Mouse (Mus musculus) c-Kit-positive CD71-positive TER-119-positive erythroid progenitor cells, embryonic 14.5 days (primary cell): ENCODE results near the gene Hspb8.

ENCODE experiments used
- DNase-seq: peaks from one replicate; pipeline ENCODE4 v3.0.0-alpha.2; 2013; ENCODE audit warnings: low spot score

Gene Hspb8

GRCm38 (mm10) chr5:116422699-116423201 is at the start of gene Hspb8:
Hspb8 (minus strand) TSS chr5:116422864.
- no peak for DNase-seq

DNA sequence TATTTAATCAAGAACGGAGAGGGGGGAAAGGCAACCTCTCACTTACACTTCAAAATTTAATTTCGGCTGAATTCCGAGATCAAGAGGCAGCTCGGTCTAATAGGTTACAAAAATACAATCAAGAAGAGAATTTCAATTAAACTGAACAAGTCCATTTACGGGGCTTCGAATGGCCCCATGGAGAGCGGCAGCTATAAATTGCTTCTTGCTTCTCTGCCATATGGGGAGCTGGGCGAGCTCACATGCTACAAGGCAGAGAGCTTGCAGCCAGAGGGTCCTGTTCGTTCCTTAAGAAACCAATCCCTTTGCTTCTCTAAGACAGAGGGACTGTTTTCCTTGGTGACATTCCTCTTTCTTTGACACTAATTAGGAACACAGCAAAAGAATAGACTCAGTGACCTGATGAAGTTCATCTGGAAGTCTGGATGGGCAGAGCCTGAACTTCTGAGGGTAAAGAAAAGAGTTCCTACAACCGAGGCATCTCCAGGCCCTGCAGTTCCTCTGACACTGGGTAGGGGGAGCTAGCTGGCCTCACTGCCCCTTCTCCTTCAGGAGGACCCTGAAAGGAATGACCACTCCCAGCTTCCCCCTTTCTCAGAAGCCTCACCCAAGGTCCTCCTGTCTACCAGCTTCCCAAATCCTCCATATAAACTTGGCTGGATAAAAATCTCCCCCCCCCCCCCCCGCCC is 38.8 kb upstream of the Hspb8 start:
- no peak for DNase-seq

DNA sequence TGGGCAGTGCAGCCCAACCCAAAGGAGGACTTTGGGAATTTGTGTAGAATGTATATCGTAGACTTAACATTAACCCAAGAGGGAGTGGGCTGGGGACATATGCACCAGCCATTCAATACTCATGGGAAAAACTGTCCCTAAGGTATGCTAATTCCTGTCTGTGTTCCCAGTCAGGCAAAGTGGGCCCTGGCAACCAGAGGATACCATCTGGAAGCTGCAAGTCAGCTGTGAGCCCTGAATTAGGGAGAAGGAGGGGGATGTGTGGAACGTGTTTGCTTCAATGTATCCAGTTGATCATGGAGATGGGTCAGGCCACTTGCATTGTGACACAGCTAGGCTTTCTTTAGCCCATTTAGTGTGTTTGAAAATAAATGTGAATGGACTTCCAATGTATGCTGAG is 37.3 kb upstream of the Hspb8 start:
- DNase-seq: no peak

- DNase-seq: no peak
These were observed 35.1 kb upstream of the Hspb8 start for GRCm38 (mm10) chr5:116457791-116458190.

DNA sequence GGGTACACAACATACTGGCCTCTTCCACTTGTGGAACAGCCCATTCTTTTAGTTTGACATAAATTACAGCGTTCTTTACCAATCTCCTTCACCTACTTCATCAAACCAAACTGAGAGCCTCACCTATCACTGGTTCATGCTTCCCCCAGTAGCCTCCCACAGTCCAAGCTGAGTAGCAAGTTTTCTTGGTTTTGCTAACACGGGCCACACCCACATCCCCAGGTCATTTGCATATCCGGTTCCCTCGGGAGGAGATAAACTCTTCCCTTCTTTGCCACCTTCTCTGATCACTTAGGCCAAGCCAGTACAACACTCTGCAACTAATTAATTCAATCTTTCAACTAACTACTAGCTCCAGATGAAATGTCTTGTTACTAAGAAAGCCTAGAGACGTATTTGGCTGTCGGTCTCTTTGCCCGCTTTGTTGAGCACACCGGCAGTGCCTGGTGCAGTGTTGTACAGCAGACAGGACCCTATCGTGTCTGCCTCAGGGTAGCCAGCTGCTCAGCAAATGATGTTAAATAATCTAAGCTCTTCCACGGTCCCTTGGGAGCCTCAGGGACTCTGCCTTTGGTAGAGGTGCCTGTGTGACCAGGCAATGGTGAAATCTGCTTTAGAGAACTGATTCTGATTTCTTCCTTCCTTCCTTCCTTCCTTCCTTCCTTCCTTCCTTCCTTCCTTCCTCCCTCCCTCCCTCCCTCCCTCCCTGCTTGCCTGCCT is 34.3 kb upstream of the Hspb8 start:
- no peak for DNase-seq

DNA sequence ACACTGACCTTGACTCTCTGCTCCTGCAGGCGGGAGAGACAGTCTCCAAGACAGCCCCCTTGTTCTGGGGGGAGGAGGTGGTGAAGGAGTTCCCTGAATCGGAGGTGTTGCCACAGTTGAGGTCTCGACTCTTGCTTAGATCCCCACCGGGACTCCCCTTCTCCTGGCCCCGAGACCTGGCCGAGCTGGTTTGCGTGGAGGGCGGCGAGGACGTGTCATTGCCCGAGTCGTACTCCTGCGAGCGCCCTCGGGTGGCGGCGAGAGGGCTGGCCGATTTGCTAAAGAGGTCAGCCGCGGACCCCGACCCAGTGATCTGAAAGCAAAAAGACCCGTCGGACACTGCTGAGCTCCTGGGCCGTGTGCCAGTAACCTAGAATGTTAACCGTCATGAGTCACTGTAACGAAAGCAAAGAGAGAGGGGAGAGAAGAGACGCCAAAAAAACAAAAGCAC is 30.8 kb upstream of the Hspb8 start:
- DNase-seq: no peak

DNA sequence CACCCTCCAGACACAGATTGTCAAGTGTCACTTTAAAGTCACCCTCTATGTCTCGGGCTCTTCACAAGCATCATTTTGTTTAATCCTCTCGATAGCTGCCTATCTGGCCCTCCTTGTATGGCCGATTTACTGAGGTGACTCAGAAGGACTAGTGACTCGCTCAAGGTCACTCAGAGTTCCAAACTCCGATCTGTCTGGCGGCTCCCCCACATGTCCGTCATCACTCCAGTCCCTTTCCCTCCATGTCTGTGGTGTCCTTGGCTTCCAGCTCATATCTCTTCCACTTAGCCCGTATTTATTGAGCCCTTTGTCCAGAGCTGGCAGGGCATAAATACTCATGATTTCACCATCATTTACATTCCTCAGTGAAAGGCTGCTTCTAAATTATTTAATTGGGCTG is 28.2 kb upstream of the Hspb8 start:
- DNase-seq: no peak

GRCm38 (mm10) chr5:116449522-116450225 is 27.0 kb upstream of the Hspb8 start:
- DNase-seq: no peak

DNA sequence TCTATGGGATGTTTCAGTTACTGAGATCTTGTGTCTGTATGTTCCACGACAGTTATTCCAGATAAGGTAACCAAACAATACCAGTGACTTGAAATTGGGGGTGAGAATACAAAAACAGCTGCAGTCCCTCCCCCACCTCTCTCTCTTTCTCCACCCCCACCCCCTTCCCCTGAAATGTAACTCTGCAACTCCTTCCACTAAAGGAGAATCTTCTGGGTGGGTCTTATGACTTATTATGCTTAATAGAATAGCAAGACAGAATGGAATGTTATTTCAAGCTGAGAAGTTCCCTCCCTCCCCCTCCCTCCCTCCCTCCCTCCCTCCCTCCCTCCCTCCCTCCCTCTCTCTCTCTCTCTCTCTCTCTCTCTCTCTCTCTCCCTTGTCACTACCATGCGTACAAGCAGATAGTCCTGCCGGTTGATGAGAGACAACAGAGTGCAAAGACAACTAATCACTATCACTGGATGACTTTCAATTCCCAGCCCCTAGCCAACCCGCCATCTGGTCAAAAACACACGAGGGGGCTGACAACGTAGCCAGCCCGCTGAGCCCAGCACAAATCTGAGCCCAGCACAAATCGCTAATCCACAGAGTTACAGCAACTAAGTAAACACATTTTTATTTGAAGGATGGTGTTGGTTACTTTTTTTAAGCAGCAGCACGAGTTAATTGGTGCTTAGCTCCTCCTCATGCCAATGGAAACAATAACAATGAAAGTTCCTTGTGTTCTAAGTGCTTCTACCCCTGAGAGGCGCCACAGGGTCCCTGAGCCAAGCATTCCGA is 25.9 kb upstream of the Hspb8 start:
- DNase-seq: no peak

DNA sequence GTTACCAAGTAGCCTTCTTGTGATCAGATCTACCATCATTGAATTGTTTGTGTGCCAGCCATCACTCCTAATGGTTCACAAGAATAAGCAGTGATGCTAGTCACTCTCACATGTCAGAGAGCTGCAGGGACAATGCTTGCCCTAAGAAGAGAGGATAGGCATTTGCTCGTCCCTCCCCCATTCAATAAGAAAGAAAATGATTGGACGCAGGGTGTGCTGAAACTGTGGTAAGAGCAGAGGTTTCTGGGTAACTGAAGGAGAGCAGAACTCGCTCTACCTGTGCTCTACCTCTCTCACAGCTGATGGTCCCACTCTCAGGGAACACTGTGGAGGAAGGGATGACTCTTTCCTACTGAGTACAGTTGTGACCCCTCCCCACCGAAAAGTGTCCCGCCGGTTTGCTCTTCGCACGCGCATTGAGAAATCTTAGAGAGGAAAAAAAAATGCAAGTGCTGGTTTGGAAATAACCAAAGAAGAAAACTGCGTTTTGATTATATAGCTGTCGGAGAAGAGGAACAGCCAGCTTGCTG is 25.2 kb upstream of the Hspb8 start:
- DNase-seq: no peak

GRCm38 (mm10) chr5:116446552-116446951 is 23.9 kb upstream of the Hspb8 start:
- DNase-seq: no peak

GRCm38 (mm10) chr5:116445634-116446367 is 23.1 kb upstream of the Hspb8 start:
- no peak for DNase-seq

DNA sequence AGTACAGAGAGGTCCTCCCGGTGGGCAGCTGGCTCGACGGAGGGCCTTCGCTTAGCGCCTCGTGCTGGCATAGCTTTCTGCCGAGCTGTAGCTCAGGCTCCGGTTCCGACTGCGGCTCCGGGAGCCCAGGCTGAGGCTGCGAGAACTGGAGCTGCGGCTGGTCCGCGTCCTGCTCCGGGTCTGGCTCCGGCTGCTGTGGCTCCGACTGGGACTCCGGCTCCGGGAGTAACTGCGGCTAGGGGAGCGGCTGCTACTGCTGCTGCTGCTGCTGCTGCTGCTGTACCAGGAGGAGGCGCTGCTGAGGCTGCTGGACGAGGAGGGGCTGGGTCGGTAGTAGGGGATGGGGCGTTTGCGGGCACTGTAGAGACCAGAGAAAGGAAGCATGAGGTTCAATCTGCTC is 21.9 kb upstream of the Hspb8 start:
- DNase-seq: no peak

DNA sequence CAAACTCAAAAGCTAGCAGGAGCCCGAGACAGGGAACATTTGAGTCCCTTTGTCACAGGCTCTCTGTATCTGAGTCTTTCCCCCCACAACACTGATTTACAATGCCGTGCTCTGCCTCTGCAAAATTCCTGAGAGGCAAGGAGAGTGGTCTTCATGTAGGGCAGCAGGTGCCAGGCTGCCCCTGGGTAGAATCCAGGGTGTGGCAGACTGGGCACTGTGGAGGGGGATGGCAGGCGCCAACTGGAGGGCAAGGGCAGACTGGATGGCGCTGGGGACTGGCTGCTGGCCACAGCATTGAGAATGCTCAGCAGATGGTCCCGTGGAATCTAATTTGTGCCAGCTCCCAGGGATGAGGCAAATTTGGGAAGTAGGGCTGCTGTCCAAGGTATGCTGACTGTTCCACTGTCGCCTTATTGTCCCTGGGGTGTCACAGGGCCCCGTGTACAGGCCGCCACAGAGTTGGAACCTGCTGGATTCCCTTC is 20.8 kb upstream of the Hspb8 start:
- no peak for DNase-seq

DNA sequence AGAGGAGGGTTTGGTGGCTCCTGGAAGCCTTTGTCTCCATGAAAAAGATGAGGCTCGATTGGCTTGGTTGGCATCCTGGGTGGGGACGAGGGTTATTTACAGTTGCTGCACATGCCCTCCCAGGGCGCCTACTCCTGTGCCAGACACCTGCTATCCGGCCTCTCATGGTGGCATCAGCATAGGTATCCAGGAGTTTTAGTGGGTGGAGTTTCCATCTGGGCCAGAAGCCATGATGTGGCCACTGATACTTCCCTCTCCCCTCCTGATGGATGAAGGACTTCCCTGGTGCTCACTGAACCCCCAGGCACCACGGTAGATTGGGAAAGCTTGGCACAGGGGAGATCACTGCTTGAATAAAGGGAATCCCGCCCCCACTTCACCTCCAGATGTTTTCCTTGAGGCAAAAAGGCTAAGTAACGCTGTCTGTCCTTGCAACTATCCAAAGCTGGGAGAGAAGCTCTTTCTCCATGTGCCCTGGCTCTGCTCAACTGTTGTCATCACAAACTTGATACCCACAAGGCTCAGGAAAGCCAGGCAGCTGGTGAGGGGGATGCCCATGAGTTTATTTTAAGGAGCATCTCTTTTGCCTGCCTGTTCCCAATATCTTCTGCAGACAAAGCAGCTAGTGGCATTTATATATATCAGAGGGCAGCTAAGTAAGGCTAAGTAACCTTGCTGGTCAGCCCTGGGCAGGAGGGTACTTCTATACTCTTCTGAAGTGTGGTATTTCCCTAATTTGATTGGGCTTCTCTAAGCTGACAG is 20.2 kb upstream of the Hspb8 start:
- no peak for DNase-seq

DNA sequence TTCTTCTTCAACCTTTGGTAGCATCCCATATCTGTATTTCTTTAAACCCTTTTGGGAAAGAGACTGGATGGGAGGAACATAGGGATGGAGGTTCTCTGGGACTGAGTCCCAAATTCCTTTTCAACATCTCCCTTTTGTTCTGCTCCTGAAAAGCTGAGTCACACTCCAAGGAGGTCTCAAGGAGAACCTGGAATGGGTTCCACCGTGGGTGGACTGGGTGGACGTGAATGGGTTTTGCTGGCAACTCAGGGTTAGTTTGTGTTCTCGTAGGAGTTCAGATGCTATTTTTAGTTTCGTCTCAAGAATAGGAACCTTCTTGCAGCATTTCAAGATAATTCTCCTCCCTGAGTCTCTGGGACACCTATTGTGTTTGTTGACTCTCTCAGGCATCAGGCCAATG is 17.6 kb upstream of the Hspb8 start:
- no peak for DNase-seq

DNA sequence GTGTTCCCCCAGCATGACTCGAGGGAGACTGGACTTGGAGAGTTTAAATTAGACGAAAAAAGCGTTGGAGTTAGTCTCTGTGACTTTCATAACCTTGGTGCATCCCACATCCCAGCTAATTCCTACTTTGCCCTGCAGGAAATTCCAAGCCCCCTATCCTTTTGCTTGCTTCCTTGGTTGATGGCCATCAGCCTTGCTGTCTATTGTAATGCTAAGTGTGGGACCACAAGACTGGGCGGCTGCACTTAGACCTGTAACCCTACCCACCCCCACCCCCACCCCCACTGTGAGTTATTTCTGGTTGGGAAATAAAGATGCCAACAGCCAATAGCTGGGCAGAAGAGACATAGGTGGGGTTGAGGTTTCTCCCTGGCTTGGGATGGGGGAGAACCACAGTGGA is 15.7 kb upstream of the Hspb8 start:
- DNase-seq: no peak

DNA sequence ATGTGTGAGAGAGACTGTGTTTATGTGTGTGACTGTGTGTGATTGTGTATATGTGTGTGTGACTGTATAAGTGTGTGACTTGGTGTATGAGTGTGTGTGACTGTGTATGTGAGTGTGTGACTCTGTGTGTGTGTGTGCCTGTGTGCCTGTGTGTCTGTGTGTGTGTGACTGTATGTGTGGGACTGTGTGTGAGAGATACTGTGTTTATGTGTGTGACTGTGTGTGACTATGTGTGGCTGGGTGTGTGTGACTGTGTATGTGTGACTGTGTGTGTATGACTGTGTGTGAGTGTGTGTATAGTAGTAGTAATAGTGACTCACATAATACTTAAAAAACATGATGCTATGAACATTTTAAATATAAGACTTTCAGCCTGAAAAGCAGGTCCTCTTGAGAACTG is 13.5 kb upstream of the Hspb8 start:
- DNase-seq: no peak

GRCm38 (mm10) chr5:116434976-116435850 is 12.5 kb upstream of the Hspb8 start:
- DNase-seq: no peak
